Mouse (Mus musculus): ENCODE data around the gene Hand1.

Hand1 gene

GRCm38 (mm10) chr11:57802511-57802870 lies 30.1 kb downstream of the Hand1 start:
- in situ Hi-C loops (cut with MboI, MseI) = loop anchor here (5.0 kb wide), 1 partner anchor 225 kb away; no protein-coding TSS in a partner anchor

DNA sequence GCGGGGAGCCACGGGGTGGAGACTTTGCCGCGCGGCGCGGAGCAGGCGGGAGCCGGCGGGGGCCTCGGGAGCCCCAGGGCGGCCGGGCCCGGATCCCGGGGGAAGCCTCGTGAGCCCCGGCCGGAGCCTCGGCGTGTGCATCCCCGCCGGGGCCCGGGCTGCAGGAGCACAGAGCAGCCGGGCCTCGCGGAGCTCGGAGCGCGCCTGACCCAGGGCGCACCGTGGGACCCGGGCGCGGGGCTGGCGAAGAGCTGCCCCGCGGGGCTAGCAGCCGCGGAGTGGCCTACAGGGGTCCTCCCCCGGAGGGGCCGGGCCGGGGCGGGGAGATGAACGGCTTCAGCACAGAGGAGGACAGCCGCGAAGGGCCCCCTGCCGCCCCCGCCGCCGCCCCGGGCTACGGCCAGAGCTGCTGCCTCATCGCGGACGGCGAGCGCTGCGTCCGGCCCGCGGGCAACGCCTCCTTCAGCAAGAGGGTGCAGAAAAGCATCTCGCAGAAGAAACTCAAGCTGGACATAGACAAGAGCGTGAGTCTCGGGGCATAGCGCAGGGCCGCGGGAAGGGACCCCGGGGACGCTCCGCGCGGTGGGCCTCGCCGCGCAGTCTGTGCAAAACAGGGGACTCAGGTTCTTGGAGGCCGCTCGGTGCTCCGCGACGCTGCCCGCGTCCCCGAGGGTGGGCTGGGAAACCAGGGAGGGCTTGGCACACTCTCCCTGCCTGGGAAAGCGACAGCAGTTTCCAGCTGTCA lies 30.7 kb downstream of the Hand1 start:
- in situ Hi-C loops (cut with MboI, MseI) = loop anchor here (5.0 kb wide), 1 partner anchor 225 kb away; no protein-coding TSS in a partner anchor

DNA sequence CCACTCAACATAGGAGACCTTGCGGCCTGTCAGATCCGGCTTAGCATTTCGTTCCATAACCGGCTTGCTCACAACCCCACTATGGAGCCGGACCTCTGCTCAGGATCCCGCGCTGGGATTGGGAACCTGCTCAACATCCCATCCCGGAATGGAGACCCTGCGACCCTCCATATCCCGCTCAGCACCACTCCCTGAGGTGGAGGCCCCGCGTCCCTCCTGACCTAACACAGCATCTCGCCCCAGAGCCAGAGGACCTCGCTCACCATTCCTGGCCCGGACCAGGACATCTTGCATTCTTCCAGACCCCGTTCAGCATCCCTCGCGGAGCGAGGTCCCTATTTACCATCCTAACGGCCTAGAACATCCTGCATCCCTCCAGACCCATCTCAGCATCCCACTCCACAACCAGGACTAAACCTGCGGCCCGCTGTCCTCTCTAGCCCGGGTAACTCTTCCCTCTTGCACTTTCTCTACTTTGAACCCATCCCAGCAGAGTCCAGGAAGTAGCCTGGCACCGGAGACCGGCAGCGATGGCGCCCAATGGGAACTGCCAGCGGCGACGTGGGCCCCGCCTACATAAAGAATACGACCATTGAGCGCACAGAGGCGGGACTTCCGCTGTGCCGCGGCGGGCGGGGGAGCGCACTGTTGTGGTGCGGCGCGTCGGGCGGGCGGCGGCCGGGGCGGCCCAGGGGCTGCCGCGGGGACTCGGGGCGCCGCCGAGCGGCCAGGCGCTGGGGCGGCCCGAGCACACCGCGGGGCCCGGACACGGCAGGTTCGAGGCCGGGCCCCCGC lies 31.4 kb downstream of the Hand1 start, which contains the start of gene Sap30l:
TSS of gene Sap30l (plus strand) at position 667 of the 795 bp plus-strand sequence.
- in situ Hi-C loops (cut with MboI, MseI) = loop anchor here (5.0 kb wide), 1 partner anchor 226 kb away; no protein-coding TSS in a partner anchor

GRCm38 (mm10) chr11:57800266-57800951 lies 32.2 kb downstream of the Hand1 start:
- in situ Hi-C loops (cut with MboI, MseI) = loop anchor here (5.0 kb wide), 1 partner anchor 227 kb away; no protein-coding TSS in a partner anchor

GRCm38 (mm10) chr11:57799456-57799855 lies 33.2 kb downstream of the Hand1 start:
- in situ Hi-C loops (cut with MboI, MseI) = no loop called here

DNA sequence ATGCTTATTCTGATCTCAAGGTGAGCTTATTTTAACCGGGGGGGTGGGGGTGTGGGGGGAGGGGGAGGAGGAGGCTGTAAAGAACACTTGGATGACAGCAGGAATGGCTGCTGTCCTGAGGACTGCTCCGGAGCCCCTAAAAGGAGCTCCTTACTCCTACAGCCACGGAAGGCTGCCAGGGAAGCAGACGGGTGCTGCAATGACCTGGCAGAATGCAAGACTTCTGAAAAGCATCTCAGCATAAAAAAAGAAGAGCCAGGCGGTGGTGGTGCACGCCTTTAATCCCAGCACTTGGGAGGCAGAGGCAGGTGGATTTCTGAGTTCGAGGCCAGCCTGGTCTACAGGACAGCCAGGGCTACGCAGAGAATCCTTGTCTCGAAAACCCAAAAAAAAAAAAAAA lies 34.8 kb downstream of the Hand1 start:
- in situ Hi-C loops (cut with MboI, MseI) = no loop called here

GRCm38 (mm10) chr11:57795086-57795485 lies 37.5 kb downstream of the Hand1 start:
- in situ Hi-C loops (cut with MboI, MseI) = no loop called here

DNA sequence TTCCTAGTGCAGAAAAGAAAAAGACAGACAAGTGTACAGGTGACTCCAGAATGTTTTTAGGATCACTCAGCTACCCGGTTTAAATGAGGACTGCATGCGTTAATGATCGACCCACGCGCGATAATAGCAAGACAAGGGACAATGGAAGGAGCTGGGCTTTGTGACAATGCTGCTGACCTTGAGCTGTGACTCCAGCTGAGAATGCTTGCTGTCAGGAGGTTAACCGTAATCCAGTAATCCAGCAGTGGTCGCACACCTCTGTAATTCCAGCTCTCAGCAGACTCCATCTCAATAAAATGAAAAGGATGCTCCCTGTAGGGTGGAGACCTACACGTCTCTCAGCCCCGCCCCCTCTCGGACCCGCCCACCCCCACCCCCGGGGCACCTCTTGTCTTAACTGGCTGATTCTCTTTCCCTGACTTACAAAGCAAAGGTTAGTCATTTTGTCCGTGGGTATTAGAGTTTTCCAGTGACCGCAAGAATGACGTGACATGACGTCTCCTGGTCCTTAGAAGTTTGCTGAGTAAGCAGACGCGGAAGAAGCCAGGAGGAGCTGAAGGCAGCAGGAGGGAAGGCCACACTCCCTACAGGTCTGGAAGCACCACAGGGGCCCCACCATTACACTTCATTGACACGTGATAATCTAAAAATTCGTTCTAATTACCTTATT lies 41.6 kb downstream of the Hand1 start:
- in situ Hi-C loops (cut with MboI, MseI) = no loop called here

GRCm38 (mm10) chr11:57787913-57788312 lies 44.7 kb downstream of the Hand1 start:
- in situ Hi-C loops (cut with MboI, MseI) = loop anchor here (5.0 kb wide), 1 partner anchor 144 kb away; no protein-coding TSS in a partner anchor

- in situ Hi-C loops (cut with MboI, MseI) = loop anchor here (5.0 kb wide), 1 partner anchor 145 kb away; no protein-coding TSS in a partner anchor
Observed at GRCm38 (mm10) chr11:57786616-57787418, 45.8 kb downstream of the Hand1 start.

GRCm38 (mm10) chr11:57779824-57780223 lies 52.8 kb downstream of the Hand1 start:
- in situ Hi-C loops (cut with MboI, MseI) = no loop called here

All from T-helper 2 cell (primary cell).